8 mouse cellular contexts compared by ENCODE assay signal in the genomic region with DNA sequence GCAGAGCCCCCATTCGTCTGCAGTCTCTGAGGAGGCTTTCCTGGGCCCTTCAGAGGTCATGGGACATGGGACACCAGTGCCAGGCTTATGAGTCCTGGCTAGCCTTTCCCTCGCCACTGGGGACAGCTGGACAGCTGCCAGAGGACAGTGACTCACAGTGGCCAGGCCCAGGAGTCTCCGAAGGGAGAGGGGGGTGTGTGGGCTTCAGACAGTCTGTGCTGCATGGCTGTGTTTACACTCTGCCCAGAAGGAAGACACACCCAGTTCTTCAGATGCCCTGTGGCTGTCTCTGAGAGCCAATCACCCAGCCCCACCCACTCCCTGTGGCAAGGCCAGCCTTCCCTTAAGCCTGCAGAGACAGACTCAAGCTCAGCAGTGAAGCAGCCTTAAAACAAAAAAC. TPM values are rescaled to one million over a fixed set of nuclear protein-coding genes. Genes with fewer than 3 reads are reported as not detected.
DNase-seq lines count a peak whose midpoint lies in the region; ATAC-seq lines count a peak whose summit lies in the region.

No protein-coding gene starts in this region.

- no peaks in the 10 kb centered on the region for H3K27me3 ChIP-seq in heart, embryonic 16.5 days (ENCODE audit: control insufficient read depth, insufficient read depth, low read length)
- no peaks in the 10 kb centered on the region for H3K27me3 ChIP-seq in liver, embryonic 15.5 days
- H3K27me3 ChIP-seq in stomach, embryonic 14.5 days (ENCODE audit: control insufficient read depth, insufficient read depth, low read length) = no peaks in the 10 kb centered on the region
- no peaks in the 10 kb centered on the region for H3K27me3 ChIP-seq in forebrain, embryonic 12.5 days

- H3K9me3 ChIP-seq in heart, embryonic 16.5 days (replicated peaks; ENCODE audit: control insufficient read depth, low read length) = no peaks in the 10 kb centered on the region
- H3K9me3 ChIP-seq in liver, embryonic 15.5 days (replicated peaks) = no peaks in the 10 kb centered on the region
- no peaks in the 10 kb centered on the region for H3K9me3 ChIP-seq in stomach, embryonic 14.5 days (ENCODE audit: control insufficient read depth, low read depth, low read length)
- H3K9me3 ChIP-seq in forebrain, embryonic 12.5 days = no peaks in the 10 kb centered on the region

- H3K27ac ChIP-seq in heart, embryonic 16.5 days (ENCODE audit: low read length) = no peak overlapping the region
- H3K27ac ChIP-seq in liver, embryonic 15.5 days (replicated peaks) = no peak overlapping the region
- no peak overlapping the region for H3K27ac ChIP-seq in stomach, embryonic 14.5 days (ENCODE audit: low read length)
- no peak overlapping the region for H3K27ac ChIP-seq in forebrain, embryonic 12.5 days

- H3K9ac ChIP-seq in heart, embryonic 16.5 days (ENCODE audit: low read length) = no peak overlapping the region
- H3K9ac ChIP-seq in liver, embryonic 15.5 days = no peak overlapping the region
- no peak overlapping the region for H3K9ac ChIP-seq in stomach, embryonic 14.5 days (replicated peaks; ENCODE audit: low read depth, low read length)
- H3K9ac ChIP-seq in forebrain, embryonic 12.5 days = no peak overlapping the region

- DNase-seq in testis, postnatal 10 days (ENCODE audit: low spot score) = peak; percentile 73
- no peak for DNase-seq in testis, postnatal 14 days (ENCODE audit: low spot score)
- DNase-seq in cerebellum, adult 8-10 months = peak; percentile 64
- no peak for DNase-seq in left cerebral cortex, postnatal 36 days (ENCODE audit: low spot score in 2 of 2)

- peak; percentile 45; the same call in 1 of the 2 replicates for ATAC-seq in heart, embryonic 16.5 days (replicated peaks; ENCODE audit: extremely low read depth, insufficient read depth, low FRiP score)
- peak; percentile 65 for ATAC-seq in liver, embryonic 15.5 days (ENCODE audit: insufficient read depth)
- peak; percentile 60; the same call in 1 of the 2 replicates for ATAC-seq in stomach, embryonic 14.5 days (ENCODE audit: insufficient number of reproducible peaks, insufficient read depth, low FRiP score, low read depth)
- no peak; the same call in 1 of the 2 replicates for ATAC-seq in forebrain, embryonic 12.5 days (ENCODE audit: low FRiP score)

- H3K4me2 ChIP-seq in heart, embryonic 16.5 days (ENCODE audit: low read depth, low read length) = no peak overlapping the region
- no peak overlapping the region for H3K4me2 ChIP-seq in liver, embryonic 15.5 days
- H3K4me2 ChIP-seq in stomach, embryonic 14.5 days (replicated peaks; ENCODE audit: low read depth, low read length) = no peak overlapping the region
- no peak overlapping the region for H3K4me2 ChIP-seq in forebrain, embryonic 12.5 days

- peaks cover 20% of the 10 kb centered on the region for H3K4me1 ChIP-seq in heart, embryonic 16.5 days (ENCODE audit: control insufficient read depth, insufficient read depth, low read length)
- peaks cover 69% of the 10 kb centered on the region for H3K4me1 ChIP-seq in liver, embryonic 15.5 days (replicated peaks)
- H3K4me1 ChIP-seq in stomach, embryonic 14.5 days (ENCODE audit: control insufficient read depth, insufficient read depth, low read length) = peaks cover 14% of the 10 kb centered on the region
- peaks cover 28% of the 10 kb centered on the region for H3K4me1 ChIP-seq in forebrain, embryonic 12.5 days

- no peak overlapping the region for H3K4me3 ChIP-seq in heart, embryonic 16.5 days (ENCODE audit: low read length)
- H3K4me3 ChIP-seq in liver, embryonic 15.5 days (replicated peaks) = no peak overlapping the region
- no peak overlapping the region for H3K4me3 ChIP-seq in stomach, embryonic 14.5 days (ENCODE audit: low read depth, low read length)
- H3K4me3 ChIP-seq in forebrain, embryonic 12.5 days (replicated peaks) = no peak overlapping the region

- WGBS in heart, embryonic 16.5 days = 19% methylated on average over 3 of the region's 3 CpGs
- 31% methylated on average over 3 of the region's 3 CpGs for WGBS in liver, embryonic 15.5 days (ENCODE audit: insufficient replicate concordance)
- WGBS in stomach, embryonic 14.5 days = 50% methylated on average over 3 of the region's 3 CpGs
- 62% methylated on average over 3 of the region's 3 CpGs for WGBS in forebrain, embryonic 12.5 days

- no peaks in the 10 kb centered on the region for H3K36me3 ChIP-seq in heart, embryonic 16.5 days (ENCODE audit: control insufficient read depth, insufficient read depth)
- H3K36me3 ChIP-seq in liver, embryonic 15.5 days (replicated peaks) = no peaks in the 10 kb centered on the region
- H3K36me3 ChIP-seq in stomach, embryonic 14.5 days (ENCODE audit: control insufficient read depth, insufficient read depth, low read length) = no peaks in the 10 kb centered on the region
- H3K36me3 ChIP-seq in forebrain, embryonic 12.5 days (replicated peaks) = no peaks in the 10 kb centered on the region

- intact Hi-C loops in left cerebral cortex, postnatal 36 days (cut with DNase I) = no loop called here

RNA-seq across cellular contexts. Expression of a gene that starts 5.3 kb away (rescaled TPM):
- 10.8 and 11.8 TPM in 2 replicates for polyA plus RNA-seq in heart, embryonic 16.5 days (2015; fragmentation: Nextera tagmentation; extraction: Ambion mirVana)
- polyA plus RNA-seq in liver, embryonic 15.5 days (2015; fragmentation: Nextera tagmentation; extraction: Ambion mirVana) = 8.5 and 9.1 TPM in 2 replicates
- 14.2 and 15.0 TPM in 2 replicates for polyA plus RNA-seq in stomach, embryonic 14.5 days (2014; fragmentation: Nextera tagmentation; extraction: Ambion mirVana)
- polyA plus RNA-seq in forebrain, embryonic 12.5 days (2016; fragmentation: Nextera tagmentation; extraction: Ambion mirVana) = 18.6 and 19.3 TPM in 2 replicates
- 100 to 1,000 TPM in 1 of 2 experiments, 10 to 100 TPM in 1; 98.8 to 116 TPM for total RNA-seq in left cerebral cortex, postnatal 36 days (2021)

RNA-seq across cellular contexts. Expression of a gene that starts 16.9 kb away (rescaled TPM):
- polyA plus RNA-seq in heart, embryonic 16.5 days (2015; fragmentation: Nextera tagmentation; extraction: Ambion mirVana) = 203 and 251 TPM in 2 replicates
- 136 and 139 TPM in 2 replicates for polyA plus RNA-seq in liver, embryonic 15.5 days (2015; fragmentation: Nextera tagmentation; extraction: Ambion mirVana)
- 240 and 249 TPM in 2 replicates for polyA plus RNA-seq in stomach, embryonic 14.5 days (2014; fragmentation: Nextera tagmentation; extraction: Ambion mirVana)
- polyA plus RNA-seq in forebrain, embryonic 12.5 days (2016; fragmentation: Nextera tagmentation; extraction: Ambion mirVana) = 248 and 250 TPM in 2 replicates
- total RNA-seq in left cerebral cortex, postnatal 36 days (2021) = 100 to 1,000 TPM; 167 to 190 TPM

RNA-seq across cellular contexts. Expression of a gene that starts 29.2 kb away (rescaled TPM):
- polyA plus RNA-seq in heart, embryonic 16.5 days (2015; fragmentation: Nextera tagmentation; extraction: Ambion mirVana) = not detected in 2 replicates
- polyA plus RNA-seq in liver, embryonic 15.5 days (2015; fragmentation: Nextera tagmentation; extraction: Ambion mirVana) = not detected in 2 replicates
- not detected in 2 replicates for polyA plus RNA-seq in stomach, embryonic 14.5 days (2014; fragmentation: Nextera tagmentation; extraction: Ambion mirVana)
- polyA plus RNA-seq in forebrain, embryonic 12.5 days (2016; fragmentation: Nextera tagmentation; extraction: Ambion mirVana) = not detected in 2 replicates
- total RNA-seq in left cerebral cortex, postnatal 36 days (2021) = not detected

Comparison
In these comparisons a context has a peak if more than half of its experiments do, and no peak if none do; other contexts are left out.
1. DNase-seq: peak in testis, postnatal 10 days (single experiment) and cerebellum, adult 8-10 months (single experiment); none in testis, postnatal 14 days (single experiment) and left cerebral cortex, postnatal 36 days (0 of 2).